Mouse (Mus musculus): ENCODE measurements around the gene Gtf2a1l.

- TF ChIP-seq CTCF (IDR thresholded peaks at IDR 0.05) (no peak), EP300 (IDR thresholded peaks at IDR 0.05; ENCODE audit: insufficient read depth, low read depth, low read length) (no peak)
Measured at GRCm38 (mm10) chr17:88675310-88676309, 7.2 kb downstream of the Gtf2a1l start.

Data from heart, adult 2 months (tissue).